Mouse (Mus musculus) liver, adult 2 months (tissue): Measurements from ENCODE around the gene Lrch4. TPM values are rescaled to one million over a fixed set of nuclear protein-coding genes. Genes with fewer than 3 reads are reported as not detected.

ENCODE experiments used
- DNase-seq: peaks from one replicate; pipeline ENCODE4 v3.0.0-alpha.2; 2011; ENCODE audit warnings: low read depth, low spot score; ENCODE audit errors: extremely low read depth
- H3K27ac ChIP-seq: fragments of 200-500 bp; replicated peaks from 2 replicates; pipeline ENCODE4 v1.5.1; 2012; ENCODE audit warnings: low read depth, mild to moderate bottlenecking, control low read depth, inconsistent platforms, low read length; ENCODE audit not compliant: insufficient read depth
- H3K27me3 ChIP-seq: fragments of 200-500 bp; 2 replicates; pipeline ENCODE4 v1.6.1; 2012; ENCODE audit warnings: mild to moderate bottlenecking, moderate library complexity, low read length, inconsistent platforms; ENCODE audit not compliant: control insufficient read depth, insufficient read depth
- H3K36me3 ChIP-seq: fragments of 200-500 bp; 2 replicates; pipeline ENCODE4 v1.6.1; 2012; ENCODE audit warnings: low read length, inconsistent platforms; ENCODE audit not compliant: control insufficient read depth, insufficient read depth
- H3K4me1 ChIP-seq: fragments of 200-500 bp; 2 replicates; pipeline ENCODE4 v1.6.1; 2011; ENCODE audit warnings: low read length; ENCODE audit not compliant: control insufficient read depth, insufficient read depth
- H3K4me3 ChIP-seq: fragments of 200-500 bp; 2 replicates; pipeline ENCODE4 v1.5.1; 2011; ENCODE audit warnings: low read depth, mild to moderate bottlenecking, control low read depth, low read length, moderate library complexity; ENCODE audit not compliant: insufficient read depth
- H3K79me2 ChIP-seq: fragments of 200-500 bp; 2 replicates; pipeline ENCODE4 v1.6.1; 2012; ENCODE audit warnings: inconsistent platforms, mild to moderate bottlenecking, low read length, moderate library complexity; ENCODE audit not compliant: control insufficient read depth, insufficient read depth
- H3K9ac ChIP-seq: fragments of 200-500 bp; 2 replicates; pipeline ENCODE4 v1.6.1; 2012; ENCODE audit warnings: low read depth, mild to moderate bottlenecking, control low read depth, inconsistent platforms, low read length
- CTCF ChIP-seq: fragments of 200-500 bp; IDR thresholded peaks from 2 replicates; pipeline ENCODE4 v1.5.1; 2011; ENCODE audit warnings: low read depth, low read length, control low read depth
- POLR2A ChIP-seq: fragments of 200-500 bp; IDR thresholded peaks from 2 replicates; pipeline ENCODE4 v1.6.1; 2011; ENCODE audit warnings: low read length, control low read depth; ENCODE audit not compliant: insufficient read depth; ENCODE audit errors: extremely low read depth
- WGBS: fragments of 180-500 bp; shearing (Covaris S2); methylation state at CpG from one replicate; pipeline ENCODE4 v1.1.7; 2018; 5-methylcytosine and 5-hydroxymethylcytosine counted together
- polyA plus RNA-seq: library from polyadenylated mRNA; depleted of rRNA; stranded (reverse); fragments of >200 nt; gene quantifications from 2 replicates; pipeline ENCODE4 v1.2.3, GENCODE M21; 2012
- total RNA-seq: library from RNA; depleted of rRNA; stranded (reverse); fragments of >200 nt; gene quantifications from 2 replicates; pipeline ENCODE4 v1.2.3, GENCODE M21; 2014

The Lrch4 gene
- total and polyA plus RNA-seq, 2 experiments = 0.74 to 15.0 TPM

- H3K27ac ChIP-seq = no peak overlapping the region
- no peak overlapping the region for H3K9ac ChIP-seq
- DNase-seq = no peak
- H3K27me3 ChIP-seq = peaks cover 5% of the 10 kb centered on the region
- H3K4me1 ChIP-seq = peaks cover 8% of the 10 kb centered on the region
- no peak for TF ChIP-seq CTCF
- TF ChIP-seq POLR2A = no peak
- H3K36me3 ChIP-seq = no peaks in the 10 kb centered on the region
- 73% methylated on average over 7 of the region's 7 CpGs for WGBS
- H3K4me3 ChIP-seq = no peak overlapping the region
- H3K79me2 ChIP-seq = no peaks in the 10 kb centered on the region
Observed at GRCm38 (mm10) chr5:137615347-137615746, 13.6 kb upstream of the Lrch4 start.

GRCm38 (mm10) chr5:137623937-137624530, 4.9 kb upstream of the Lrch4 start:
- WGBS = 79% methylated on average over 11 of the region's 11 CpGs
- H3K27me3 ChIP-seq = no peaks in the 10 kb centered on the region
- no peaks in the 10 kb centered on the region for H3K79me2 ChIP-seq
- H3K9ac ChIP-seq = no peak overlapping the region
- H3K4me3 ChIP-seq = no peak overlapping the region
- H3K27ac ChIP-seq = no peak overlapping the region
- H3K36me3 ChIP-seq = no peaks in the 10 kb centered on the region
- TF ChIP-seq POLR2A (no peak), CTCF (no peak)
- DNase-seq = no peak
- no peaks in the 10 kb centered on the region for H3K4me1 ChIP-seq

- H3K4me1 ChIP-seq = no peaks in the 10 kb centered on the region
- WGBS = 3% methylated on average over 9 of the region's 9 CpGs
- peak overlapping the region; percentile 53 for H3K4me3 ChIP-seq
- peak overlapping the region; percentile 54 for H3K9ac ChIP-seq
- H3K27me3 ChIP-seq = no peaks in the 10 kb centered on the region
- peak overlapping the region; percentile 43 for H3K27ac ChIP-seq
- no peak for TF ChIP-seq CTCF
- no peak for TF ChIP-seq POLR2A
- H3K36me3 ChIP-seq = no peaks in the 10 kb centered on the region
- peaks cover 6% of the 10 kb centered on the region; the same call in 1 of the 2 replicates for H3K79me2 ChIP-seq
- DNase-seq = peak; percentile 27
Observed at GRCm38 (mm10) chr5:137627991-137628390, 930 bp upstream of the Lrch4 start.

- peak overlapping the region; percentile 71 for H3K27ac ChIP-seq
- under 1% methylated on average over 23 of the region's 23 CpGs for WGBS
- no peaks in the 10 kb centered on the region for H3K27me3 ChIP-seq
- peak overlapping the region; percentile 84 for H3K4me3 ChIP-seq
- no peaks in the 10 kb centered on the region for H3K4me1 ChIP-seq
- no peak for TF ChIP-seq CTCF
- no peak for TF ChIP-seq POLR2A
- DNase-seq = peak; percentile 44
- H3K9ac ChIP-seq = peak overlapping the region; percentile 92
- H3K36me3 ChIP-seq = no peaks in the 10 kb centered on the region
- H3K79me2 ChIP-seq = peaks cover 6% of the 10 kb centered on the region; the same call in 1 of the 2 replicates
Observed at GRCm38 (mm10) chr5:137629306-137629721, 393 bp downstream of the Lrch4 start.

GRCm38 (mm10) chr5:137629906-137630545, 1.1 kb downstream of the Lrch4 start:
- peak overlapping the region; percentile 84 for H3K4me3 ChIP-seq
- H3K4me1 ChIP-seq = no peaks in the 10 kb centered on the region
- no peaks in the 10 kb centered on the region for H3K27me3 ChIP-seq
- DNase-seq = no peak
- WGBS = 25% methylated on average over 6 of the region's 6 CpGs
- peaks cover under 1% of the 10 kb centered on the region; the same call in 1 of the 2 replicates for H3K36me3 ChIP-seq
- peak overlapping the region; percentile 11 for H3K9ac ChIP-seq
- TF ChIP-seq POLR2A (no peak), CTCF (no peak)
- H3K27ac ChIP-seq = peak overlapping the region; percentile 33
- peaks cover 6% of the 10 kb centered on the region; the same call in 1 of the 2 replicates for H3K79me2 ChIP-seq

- H3K36me3 ChIP-seq = peaks cover 2% of the 10 kb centered on the region; the same call in 1 of the 2 replicates
- peak overlapping the region; percentile 43 for H3K4me3 ChIP-seq
- peak overlapping the region; percentile 29 for H3K9ac ChIP-seq
- peaks cover 6% of the 10 kb centered on the region; the same call in 1 of the 2 replicates for H3K79me2 ChIP-seq
- 65% methylated on average over 3 of the region's 3 CpGs for WGBS
- no peak for DNase-seq
- H3K4me1 ChIP-seq = no peaks in the 10 kb centered on the region
- TF ChIP-seq POLR2A (no peak), CTCF (no peak)
- H3K27ac ChIP-seq = peak overlapping the region; percentile 71
- H3K27me3 ChIP-seq = no peaks in the 10 kb centered on the region
Observed at GRCm38 (mm10) chr5:137630602-137631001, 1.7 kb downstream of the Lrch4 start.
